Mouse (Mus musculus): ENCODE measurements around the gene Spata25.
A peak's percentile ranks its signal among the peaks of the same experiment; 100 is the strongest.
"Not testable (repeated sequence)": the region's sequence is repeated elsewhere in the genome, so short reads cannot be mapped to it uniquely, and the experiment has no call there.

Spata25 gene

DNA sequence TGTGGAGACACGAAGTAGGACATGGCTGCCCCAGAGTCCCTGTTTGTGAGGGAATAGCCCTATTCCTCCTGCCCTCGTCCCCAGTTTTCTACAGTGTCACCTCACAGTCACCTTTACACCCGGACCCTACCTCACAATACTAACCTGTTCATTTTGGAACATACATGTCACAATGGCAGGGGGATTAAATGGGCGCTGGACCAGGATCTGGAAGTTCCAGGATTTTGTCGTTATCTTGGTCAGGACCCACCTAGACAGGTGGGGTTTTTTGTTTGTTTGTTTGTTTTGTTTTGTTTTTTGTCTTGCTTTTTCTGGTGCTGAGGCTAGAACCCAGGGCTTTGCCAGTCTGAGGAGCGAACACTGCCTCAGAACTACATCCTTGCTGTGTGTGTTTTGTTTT, at the start of gene Spata25:
Spata25 (minus strand) TSS at position 101 of the 400 bp plus-strand sequence.
- no peak for DNase-seq (ENCODE audit: low read depth, low spot score)

DNA sequence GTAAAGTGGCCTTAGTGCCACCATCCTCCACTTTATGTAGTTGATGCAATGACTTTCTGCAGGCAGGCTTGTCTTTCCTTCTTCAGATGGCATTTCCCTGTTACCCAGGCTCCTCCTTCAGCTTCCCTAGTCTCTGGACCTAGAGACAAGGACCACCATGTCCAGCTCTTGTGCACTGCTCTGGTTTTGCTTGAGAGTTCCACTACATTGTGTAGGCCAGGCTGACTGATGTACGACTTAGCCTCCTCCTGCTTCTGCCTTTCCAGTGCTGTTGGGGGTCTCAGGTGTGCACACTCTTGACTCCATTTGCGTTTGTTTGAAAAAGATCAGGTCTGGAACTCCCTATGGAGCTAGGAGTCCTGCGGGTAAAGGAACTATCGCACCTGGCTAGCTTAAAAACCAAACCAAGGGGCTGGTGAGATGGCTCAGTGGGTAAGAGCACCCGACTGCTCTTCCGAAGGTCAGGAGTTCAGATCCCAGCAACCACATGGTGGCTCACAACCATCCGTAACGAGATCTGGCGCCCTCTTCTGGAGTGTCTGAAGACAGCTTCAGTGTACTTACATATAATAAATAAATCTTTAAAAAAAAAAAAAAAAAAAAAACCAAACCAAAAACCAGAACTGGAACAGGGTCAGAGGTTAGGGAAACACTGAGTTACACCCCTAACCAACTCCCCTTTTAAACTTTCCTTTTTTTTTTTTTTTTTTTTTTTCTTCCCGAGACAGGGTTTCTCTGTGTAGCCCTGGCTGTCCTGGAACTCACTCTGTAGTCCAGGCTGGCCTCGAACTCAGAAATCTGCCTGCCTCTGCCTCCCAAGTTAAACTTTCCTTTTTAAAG, 49.3 kb upstream of the Spata25 start:
- DNase-seq (ENCODE audit: low read depth, low spot score): not testable (repeated sequence)

DNA sequence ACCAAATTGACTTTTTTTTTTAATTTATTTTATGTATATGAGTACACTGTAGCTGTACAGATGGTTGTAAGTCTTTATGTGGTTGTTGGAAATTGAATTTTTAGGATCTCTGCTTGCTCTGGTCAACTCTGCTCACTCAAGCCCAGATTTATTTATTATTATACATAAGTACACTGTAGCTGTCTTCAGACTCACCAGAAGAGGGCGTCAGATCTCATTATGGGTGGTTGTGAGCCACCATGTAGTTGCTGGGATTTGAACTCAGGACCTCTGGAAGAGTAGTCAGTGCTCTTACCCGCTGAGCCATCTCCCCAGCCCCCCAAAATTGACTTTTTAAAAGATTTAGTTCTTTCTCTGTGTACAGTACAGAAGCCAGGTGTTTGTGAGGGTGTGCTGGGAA, 47.3 kb upstream of the Spata25 start:
- DNase-seq (ENCODE audit: low read depth, low spot score): not testable (repeated sequence)

DNA sequence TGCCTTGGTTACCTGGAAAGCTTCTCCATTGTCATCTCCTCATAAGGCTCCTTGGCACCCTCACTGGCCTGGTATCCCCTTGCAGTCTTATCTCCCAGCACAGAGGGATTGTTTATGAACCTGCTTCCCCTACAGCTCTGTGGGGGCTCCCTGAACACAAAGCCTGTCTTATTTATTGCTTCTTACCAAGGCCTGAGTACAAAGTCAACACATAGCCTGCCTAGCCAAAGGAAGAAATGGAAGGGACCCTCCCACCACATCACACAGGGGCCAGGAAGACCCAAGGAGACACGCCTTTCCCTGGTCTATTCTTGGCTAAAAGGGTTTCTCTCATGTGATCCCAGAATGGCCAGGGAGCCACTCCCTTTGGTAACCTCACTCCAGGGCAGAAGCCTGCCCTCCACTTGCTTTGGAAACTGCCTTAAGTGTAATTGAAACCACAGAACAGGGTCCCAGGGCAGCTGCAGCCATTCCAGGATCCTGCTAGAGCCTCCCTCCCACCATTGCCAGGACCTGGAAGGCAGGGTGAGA, 46.0 kb upstream of the Spata25 start:
- no peak for DNase-seq (ENCODE audit: low read depth, low spot score)

DNA sequence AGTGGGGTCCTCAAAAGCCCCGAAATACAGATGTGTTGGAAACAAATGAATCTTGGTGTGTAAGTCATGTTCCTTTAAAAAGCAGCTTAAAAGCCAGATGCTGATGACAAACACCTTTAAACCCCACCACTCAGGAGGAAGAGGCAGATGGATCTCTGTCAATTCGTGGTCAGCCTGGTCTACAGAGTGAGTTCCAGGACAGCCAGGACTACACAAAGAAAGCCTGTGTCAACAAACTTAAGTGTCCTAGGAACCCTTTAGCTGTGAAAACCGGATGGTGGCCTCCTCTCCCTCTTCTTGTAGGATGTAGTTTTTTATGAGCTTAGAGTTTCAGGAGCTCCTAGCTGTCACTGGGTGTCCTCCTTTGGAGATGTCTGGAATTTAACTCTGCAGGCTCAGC, 45.3 kb upstream of the Spata25 start:
- DNase-seq (ENCODE audit: low read depth, low spot score): no peak

DNA sequence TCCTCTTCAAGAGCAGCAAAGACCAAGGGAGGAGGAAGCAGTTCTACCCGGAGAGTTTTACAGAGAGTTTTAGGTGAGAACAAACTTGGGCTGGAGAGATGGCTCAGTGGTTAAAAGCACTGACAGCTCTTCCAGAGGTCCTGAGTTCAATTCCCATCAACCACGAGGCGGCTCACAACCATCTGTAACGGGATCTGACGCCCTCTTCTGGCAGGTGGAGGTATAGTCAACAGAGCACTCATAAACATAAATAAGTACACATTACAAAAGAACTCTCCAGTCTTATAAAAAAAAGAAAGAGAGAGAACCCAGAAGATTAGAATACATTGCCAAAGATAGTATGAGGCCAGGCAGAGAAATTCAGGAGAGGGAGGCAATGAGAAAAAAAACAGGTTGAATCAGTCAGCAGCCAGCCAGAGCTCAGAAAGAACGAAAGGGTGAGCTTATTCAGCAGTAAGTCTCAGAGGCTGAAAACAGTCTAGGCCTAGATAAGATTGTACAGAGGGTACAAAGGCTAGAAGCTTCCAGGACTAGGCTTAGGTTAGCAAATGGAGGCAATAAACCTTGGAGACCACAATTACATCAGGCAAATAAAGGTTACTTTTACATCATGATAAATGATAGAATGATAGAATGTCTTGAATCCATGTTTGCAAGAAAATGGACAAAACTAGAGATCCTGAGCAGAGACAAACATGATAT, 43.4 kb upstream of the Spata25 start:
- no peak for DNase-seq (ENCODE audit: low read depth, low spot score)

DNA sequence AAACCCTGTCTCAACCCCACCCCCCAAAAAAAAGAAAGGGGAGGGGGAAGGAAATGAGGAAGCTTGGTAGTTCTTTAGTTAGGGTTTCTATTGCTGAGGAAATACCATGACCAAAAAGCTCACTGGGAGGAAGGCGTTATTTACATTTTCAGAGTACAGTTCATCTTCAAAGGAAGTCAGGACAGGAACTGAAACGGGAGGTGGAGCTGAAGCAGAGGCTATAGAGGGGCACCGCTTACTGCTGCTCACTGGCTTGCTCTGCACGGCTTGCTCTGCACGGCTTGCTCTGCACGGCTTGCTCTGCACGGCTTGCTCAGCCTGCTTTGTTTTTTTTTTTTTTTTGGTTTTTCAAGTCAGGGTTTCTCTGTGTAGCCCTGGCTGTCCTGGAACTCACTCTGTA, 40.2 kb upstream of the Spata25 start:
- no peak for DNase-seq (ENCODE audit: low read depth, low spot score)

DNA sequence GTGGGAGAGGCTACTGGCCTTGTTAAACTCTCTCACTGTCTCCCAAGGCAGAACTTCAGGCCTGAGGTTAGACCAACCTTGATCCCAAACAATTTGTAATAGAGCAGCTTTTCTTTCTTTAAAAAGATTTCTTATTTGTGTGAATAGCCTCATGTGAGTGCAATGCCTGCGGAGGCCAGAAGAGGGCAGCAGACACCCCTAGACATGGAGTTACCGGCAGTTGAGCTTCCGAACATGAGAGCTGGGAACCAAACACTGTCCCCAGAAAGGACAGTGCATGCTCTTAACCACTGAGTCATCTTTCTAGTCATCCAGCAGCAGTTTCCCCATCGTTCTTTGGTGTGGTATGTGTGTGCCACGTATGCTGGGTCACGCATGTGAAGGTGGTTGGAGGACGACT, 39.2 kb upstream of the Spata25 start:
- DNase-seq (ENCODE audit: low read depth, low spot score): no peak

DNA sequence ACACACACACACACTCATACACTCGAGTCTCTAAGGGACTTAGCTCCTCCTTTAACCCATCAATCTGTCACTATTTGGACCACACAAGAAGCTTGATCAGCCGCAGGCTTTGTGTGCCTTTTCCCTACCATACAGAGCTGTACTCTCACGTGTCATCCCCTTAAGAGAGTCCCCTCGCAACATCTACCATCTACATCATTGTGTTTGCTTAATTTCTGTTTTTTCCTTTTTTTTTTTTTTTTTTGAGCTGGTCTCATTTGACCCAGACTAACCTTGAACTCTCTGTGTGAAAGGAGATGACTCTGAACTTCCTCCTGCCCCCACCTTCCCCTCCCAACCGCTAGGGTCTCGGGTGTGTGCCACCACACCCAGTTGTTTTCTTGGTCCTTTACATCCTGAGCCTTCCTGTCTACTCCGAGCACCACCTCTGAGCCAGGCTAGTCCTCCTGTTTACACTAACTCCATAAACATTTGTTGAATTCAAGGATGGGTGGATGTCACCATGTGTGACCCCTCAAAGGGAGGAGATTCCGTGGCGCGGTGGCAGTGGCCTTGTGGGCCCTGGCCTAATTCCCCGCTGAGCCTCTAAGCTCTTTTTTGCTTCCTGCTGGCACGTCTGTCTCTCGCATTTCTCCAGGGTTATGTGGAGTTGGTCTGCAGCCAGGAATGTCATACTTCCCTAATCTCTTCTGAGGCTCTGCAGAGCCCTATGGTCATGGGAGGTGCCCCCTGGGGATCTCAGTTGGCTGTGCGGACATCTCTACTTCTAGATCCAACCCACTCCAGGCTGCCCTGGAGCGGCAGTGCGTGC, 38.6 kb upstream of the Spata25 start:
- no peak for DNase-seq (ENCODE audit: low read depth, low spot score)

DNA sequence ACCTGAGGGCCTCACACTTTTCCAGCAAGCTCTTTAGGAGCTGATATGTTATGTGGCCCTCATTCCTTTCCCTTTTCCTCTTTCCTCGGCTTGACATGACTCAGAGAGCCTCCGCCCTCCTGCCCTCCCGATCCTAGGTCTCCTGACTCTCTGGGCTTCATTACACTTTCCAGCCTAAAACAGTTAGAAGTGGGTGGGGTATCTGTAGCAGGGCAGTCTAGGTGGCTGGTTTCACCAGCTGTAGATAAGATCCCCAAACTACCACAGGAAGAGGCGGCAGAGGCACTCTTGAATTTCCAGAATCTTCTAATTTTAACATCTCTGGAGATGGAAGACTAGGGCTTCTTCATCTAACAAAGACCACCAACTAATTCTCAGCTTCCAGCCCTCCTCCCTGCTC, 36.3 kb upstream of the Spata25 start:
- no peak for DNase-seq (ENCODE audit: low read depth, low spot score)

DNA sequence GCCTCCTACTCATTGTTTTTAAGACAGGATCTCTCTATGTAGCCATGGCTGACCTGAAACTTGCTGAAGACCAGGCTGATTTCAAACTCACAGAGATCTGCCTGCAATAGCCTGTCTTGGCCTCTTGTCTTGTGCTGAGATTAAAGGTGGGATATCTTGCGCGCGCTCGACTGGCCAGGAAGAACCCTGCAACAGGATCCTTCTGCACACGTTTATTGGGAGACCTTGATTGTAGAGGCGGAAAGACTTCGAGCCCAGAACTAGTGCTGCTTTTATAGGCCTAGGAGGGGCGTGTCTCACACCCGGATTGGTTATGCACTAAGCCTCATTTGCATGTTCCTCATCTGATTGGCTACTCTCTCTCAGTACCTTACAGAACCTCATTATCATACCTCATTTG, 35.1 kb upstream of the Spata25 start:
- DNase-seq (ENCODE audit: low read depth, low spot score): not testable (repeated sequence)

DNA sequence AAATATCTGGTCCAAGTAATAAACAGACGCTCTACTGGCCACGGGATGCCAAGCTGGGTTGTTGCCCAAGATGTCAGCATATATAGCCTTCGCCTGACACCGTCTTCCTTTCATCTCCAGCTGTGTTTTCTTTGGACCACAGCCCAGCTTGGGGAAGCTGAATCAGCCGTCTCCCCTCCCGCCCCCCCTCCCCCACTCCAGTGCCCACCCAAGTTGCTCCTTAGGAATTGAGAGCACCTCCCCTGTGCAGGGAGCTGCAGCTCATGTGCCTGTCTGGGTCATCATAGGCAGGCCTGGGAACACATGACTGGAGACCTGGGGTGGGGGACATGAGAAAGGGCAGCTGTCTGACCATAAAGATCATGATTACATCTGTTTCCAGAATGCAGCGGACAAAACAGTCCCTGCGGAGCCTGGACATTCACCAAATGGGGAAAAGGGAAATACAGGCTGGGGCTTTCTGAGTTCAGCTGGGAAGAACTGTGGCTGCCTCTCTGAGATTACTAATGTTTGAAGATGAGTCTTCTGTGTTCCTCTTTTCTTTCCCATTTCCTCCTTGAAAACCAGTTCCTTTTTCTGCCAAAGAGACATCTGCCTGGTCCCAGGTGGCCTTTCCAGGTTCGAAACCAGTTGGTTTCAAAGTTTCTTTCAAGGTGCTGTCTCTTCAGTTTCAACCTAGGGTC, 34.0 kb upstream of the Spata25 start:
- peak; percentile 49 for DNase-seq (ENCODE audit: low read depth, low spot score)

DNA sequence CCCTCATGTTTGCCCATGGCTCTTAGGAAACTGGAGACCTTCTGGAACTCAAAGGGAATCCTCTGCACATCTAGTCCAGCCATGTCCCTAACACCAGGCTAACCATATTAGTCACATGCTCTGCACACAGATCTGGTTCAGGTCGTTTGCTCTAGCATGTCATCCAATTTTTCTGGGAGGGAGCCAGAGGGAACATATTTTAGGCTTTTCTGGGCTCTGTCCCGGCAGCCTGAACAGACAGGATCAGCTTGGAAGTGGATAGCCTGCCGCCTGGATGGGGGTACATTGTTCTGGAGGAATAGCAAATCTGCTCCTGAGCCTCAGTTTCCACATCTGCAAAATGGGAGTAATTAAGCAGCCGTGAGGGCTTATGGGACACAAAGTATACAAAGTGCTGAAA, 32.8 kb upstream of the Spata25 start:
- no peak for DNase-seq (ENCODE audit: low read depth, low spot score)

DNA sequence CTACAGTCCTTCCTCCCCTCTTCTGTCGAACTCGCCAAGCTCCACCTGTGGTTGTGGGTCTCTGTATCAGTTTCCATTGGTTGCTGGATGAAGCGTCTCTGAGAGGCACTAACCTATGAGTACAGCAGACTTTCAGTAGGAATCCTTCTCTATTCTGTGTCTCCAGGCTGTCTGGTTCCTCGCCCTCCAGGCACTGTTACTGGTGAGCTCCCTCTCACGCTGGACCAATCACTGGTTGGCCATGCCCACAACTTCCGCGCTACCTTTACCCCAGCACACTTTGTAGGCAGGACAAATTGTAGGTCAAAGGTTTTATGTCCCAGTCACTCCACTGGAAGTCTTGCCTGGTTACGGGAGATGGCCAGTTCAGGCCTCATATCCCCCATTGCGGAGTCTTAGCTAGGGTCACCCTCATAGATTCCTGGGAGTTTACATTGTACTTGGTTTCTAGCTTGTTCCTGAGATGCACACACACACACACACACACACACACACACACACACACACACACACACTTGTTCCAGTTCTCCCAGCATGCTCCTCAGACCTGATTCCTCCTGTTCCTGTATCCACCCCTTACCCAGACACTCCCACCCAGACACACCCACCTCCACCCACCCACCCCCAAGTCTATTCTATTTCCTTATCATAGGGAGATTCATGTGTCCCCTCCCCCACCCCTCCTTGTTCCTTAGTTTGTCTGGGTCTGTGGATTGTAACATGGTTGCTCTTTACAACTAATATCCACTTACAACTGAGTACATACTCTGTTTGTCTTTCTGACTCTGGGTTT, 31.5 kb upstream of the Spata25 start:
- DNase-seq (ENCODE audit: low read depth, low spot score): no peak

DNA sequence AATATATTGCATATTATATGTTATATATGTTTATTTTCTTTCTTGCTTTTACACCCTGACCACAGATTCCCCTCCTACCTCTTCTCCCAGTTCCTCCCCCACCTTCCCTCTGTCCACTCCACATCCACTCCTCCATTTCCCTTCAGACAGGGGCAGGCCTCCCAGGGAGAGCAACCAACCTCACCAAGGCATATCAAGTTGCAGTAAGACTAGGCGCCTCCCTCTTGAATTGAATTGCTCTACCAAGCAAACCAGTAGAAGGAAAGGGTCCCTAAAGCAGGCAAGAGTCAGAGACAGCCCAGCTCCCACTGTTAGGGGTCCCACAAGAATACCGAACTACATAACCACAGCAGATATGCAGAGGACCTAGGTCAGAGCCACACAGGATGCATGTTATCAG, 30.8 kb upstream of the Spata25 start:
- DNase-seq (ENCODE audit: low read depth, low spot score): no peak

DNA sequence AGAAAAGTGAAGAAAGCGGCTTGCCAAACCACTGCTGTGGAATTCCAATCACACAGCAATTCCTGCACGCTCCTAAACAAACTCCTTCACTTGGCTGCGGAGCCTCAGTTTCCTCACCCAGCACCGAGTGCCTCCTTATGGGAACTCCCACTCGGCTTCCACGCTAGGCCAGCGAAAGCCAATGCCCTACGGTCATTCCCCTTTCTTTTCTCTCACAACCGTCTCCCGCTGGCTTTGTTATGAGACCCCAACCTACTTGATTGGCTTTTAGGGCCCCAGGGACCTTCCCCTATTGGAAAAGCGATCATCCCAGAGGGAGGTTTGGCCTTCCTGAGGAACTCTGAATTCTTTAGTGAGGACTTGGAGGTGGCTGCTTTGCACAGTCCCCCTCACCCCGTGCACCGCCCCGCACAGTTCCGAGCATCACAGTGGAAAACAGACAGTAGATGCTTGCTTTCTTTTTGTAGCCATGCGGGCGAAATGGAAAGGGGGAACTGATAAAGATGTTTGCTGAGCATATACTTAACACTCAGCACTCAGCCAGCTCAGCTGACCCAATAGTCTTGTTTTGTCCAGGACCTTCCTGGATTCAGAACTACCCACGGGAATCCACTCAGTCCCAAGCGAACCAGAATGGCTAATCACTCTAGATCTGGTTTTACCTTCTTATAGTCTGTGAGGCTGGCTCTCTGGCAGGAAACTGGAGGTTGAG, 29.7 kb upstream of the Spata25 start:
- no peak for DNase-seq (ENCODE audit: low read depth, low spot score)

DNA sequence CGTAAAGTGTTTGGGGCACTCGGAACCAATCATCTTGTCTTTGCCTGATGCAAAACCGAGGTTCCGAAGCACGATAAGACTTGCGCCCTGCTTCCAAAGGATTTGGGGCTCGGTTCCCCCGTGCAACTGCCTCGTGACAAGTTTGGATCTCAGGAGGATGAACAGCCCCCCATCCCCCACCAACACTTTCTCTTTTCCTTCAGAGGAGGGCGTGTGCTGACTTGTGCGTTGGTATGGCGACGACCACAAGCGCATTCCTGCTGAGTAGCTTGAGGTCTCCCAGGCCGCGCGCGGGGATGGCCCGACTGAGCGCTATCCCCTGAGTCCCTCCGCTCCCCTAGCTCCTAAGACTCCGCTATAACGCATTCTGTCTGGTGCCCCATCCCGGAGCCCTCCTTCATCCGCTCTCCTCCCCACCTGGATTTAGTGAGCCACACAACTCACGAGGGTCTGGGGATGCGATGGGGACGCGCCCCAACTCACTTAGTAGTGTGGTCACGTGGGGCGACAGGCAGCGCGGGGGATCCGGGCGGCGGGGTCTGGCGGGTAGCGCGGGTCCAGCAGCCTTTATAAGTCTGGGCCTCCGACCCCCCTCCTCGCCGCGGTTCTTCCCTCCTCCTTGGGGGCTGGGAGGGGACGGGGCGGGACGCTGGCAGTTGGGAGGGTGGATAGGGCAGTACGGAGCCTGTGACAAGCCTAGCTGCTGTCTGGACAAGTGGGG, 28.9 kb upstream of the Spata25 start, which contains the start of gene Pltp:
Pltp (minus strand) TSS at position 611 of the 721 bp plus-strand sequence.
- peak; percentile 47 for DNase-seq (ENCODE audit: low read depth, low spot score)

DNA sequence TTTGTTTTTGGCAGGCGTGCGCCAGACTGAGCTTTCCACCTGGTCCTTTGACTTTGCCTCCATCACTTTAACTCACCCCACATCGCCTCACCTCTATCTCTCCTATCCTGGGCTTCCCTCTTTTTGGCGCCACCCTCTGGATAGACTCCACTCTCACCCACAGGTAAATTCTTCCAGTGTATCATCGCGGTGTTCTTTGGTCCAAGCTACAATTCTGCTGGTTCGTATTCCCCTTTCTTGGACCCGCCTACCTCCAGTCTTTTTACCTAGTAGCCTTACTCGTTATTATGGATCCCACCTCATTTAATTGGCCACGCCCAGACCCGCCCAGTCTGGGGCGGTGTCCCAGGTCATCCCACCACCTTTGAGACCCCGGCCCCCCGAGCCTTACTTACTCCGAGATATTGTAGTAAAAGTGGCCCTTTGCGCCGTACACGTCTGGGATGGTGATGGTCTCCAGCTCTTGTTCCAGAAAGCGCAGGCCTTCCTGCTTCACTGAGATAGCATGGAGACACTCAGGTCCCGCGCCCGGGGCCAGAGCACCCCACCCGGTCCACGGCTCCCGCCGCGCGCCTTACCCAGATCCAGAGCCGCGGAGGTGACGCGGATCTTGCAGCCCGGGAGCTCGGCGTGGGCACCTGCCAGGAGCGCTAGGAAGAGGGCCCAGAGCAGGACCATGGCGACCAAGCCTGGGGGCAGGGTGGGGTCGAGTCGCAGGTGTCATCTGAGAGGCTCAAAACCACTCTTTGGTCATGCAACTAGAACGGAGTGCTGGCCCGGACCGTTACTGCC, 28.2 kb upstream of the Spata25 start:
- DNase-seq (ENCODE audit: low read depth, low spot score): no peak

Measured in embryo, embryonic 11.5 days (tissue).